Mouse (Mus musculus): ENCODE results near the gene Zranb3. TPM values are rescaled to one million over a fixed set of nuclear protein-coding genes. Genes with fewer than 3 reads are reported as not detected.

The Zranb3 gene
- total RNA-seq (2023), result 1 to 10 TPM; 4.4 to 9.2 TPM

GRCm38 (mm10) chr1:128102641-128103461, at the start of gene Zranb3, which contains the start of gene R3hdm1:
TSS of gene Zranb3 (minus strand) at chr1:128103047.
TSS of gene R3hdm1 (plus strand) at chr1:128103301.

Other genes starting within 250 kb of the Zranb3 start
- gene Map3k19, start 248.0 kb downstream of the Zranb3 start, total RNA-seq (2023), result 1 to 10 TPM; 9.1 to 9.2 TPM
- gene Rab3gap1, start 234.3 kb downstream of the Zranb3 start, total RNA-seq (2023), result 10 to 100 TPM; 66.7 to 68.4 TPM
- 100 to 1,000 TPM; 136 to 145 TPM for gene R3hdm1, start 254 bp upstream of the Zranb3 start, total RNA-seq (2023)
- 10 to 100 TPM; 76.5 to 87.0 TPM for gene Ubxn4, start 140.9 kb upstream of the Zranb3 start, total RNA-seq (2023)
- under 1 TPM; 0.27 to 0.29 TPM for gene Lct, start 225.3 kb upstream of the Zranb3 start, total RNA-seq (2023)

Measured in B cell, adult 67 days (primary cell).